Mouse (Mus musculus) embryonic fibroblast, embryonic 13.5 days (primary cell): Measurements from ENCODE around the gene Birc7.

Experiments used
- CTCF ChIP-seq: IDR thresholded peaks from 2 replicates; pipeline ENCODE4 v1.5.1; 2011; ENCODE audit warnings: mild to moderate bottlenecking, control low read depth, low read length, moderate library complexity, borderline replicate concordance; ENCODE audit not compliant: insufficient read depth
- POLR2A ChIP-seq: IDR thresholded peaks from 2 replicates; pipeline ENCODE4 v1.6.1; 2011; ENCODE audit warnings: low read depth, mild to moderate bottlenecking, control low read depth, low read length, moderate library complexity

GRCm38 (mm10) chr2:180967010-180967763 lies 38.4 kb downstream of the Birc7 start, which contains the start of gene Arfgap1:
- TF ChIP-seq CTCF, result no peak
- TF ChIP-seq POLR2A, result peak; percentile 98
